Mouse (Mus musculus) bone marrow, adult 2 months (tissue): ENCODE measurements at regions not wholly inside any gene's neighbourhood (a gene's known extent, or its start where the extent isn't known, plus 50 kb on each side); places are given as distances from the start of the nearest gene placed in this dataset.

ENCODE experiments used
- CTCF ChIP-seq: fragments of 200-500 bp; IDR thresholded peaks from 2 replicates; pipeline ENCODE4 v1.5.1; 2011; ENCODE audit warnings: low read length, control low read depth; ENCODE audit not compliant: control insufficient read depth, insufficient read depth
- POLR2A ChIP-seq: fragments of 200-500 bp; IDR thresholded peaks from 2 replicates; pipeline ENCODE4 v1.6.1; 2011; ENCODE audit warnings: low read depth, mild to moderate bottlenecking, control low read depth, low read length, borderline replicate concordance; ENCODE audit not compliant: control insufficient read depth

DNA sequence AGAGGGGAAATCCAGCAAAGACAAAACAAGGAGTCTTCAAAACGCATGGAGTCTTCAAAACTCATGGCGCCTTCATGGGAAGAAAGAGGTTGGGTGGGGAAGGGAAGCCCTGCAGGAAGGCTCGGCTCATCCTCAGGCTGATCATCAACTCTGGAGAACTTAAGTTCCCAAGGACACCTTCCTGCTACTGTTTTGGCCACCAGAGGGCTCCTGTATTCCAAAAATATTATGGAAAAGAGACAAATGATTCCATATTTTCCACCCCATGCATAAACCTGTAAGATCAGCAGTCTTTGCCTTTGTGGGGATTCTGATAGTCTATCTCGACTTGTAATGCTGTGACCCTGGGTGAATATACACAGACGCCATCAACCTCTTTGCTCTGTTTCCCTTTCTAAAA lies 121.7 kb upstream of the Parp11 start:
- no peak for TF ChIP-seq CTCF
- TF ChIP-seq POLR2A, result no peak
